Mouse (Mus musculus) layer of hippocampus, postnatal 14 days (tissue): ENCODE data around the gene Scrt2. TPM values are rescaled to one million over a fixed set of nuclear protein-coding genes. Genes with fewer than 3 reads are reported as not detected.
A peak's percentile ranks its signal among the peaks of the same experiment; 100 is the strongest.
"Not testable (repeated sequence)": the region's sequence is repeated elsewhere in the genome, so short reads cannot be mapped to it uniquely, and the experiment has no call there.

ENCODE experiments used
- DNase-seq, 2 experiments: peaks; one replicate each; pipeline ENCODE4 v3.0.0; 2021 to 2022; ENCODE audit warnings: low spot score in 2 of 2, mixed read lengths in 1 of 2
- long read RNA-seq, 2 experiments: library from polyadenylated mRNA; stranded (forward); transcript quantifications; one replicate each; pipeline ENCODE4 v2.0.0; 2021
- total RNA-seq, 2 experiments: library from RNA; stranded (reverse); gene quantifications; 2 replicates each; pipeline ENCODE4 v1.2.3; 2021

Scrt2 gene
- 10 to 100 TPM; 25.6 to 27.7 TPM for total RNA-seq
- long read RNA-seq, experiment 1, partial matches to known transcripts = 0 of 17 reads
- long read RNA-seq, experiment 1, other reads (novel, unspliced or antisense) = 15 of 17 reads
- long read RNA-seq, experiment 2, partial matches to known transcripts = 0 of 21 reads
- long read RNA-seq, experiment 2, other reads (novel, unspliced or antisense) = 17 of 21 reads

GRCm38 (mm10) chr2:152080685-152081541 lies at the start of gene Scrt2:
Gene Scrt2 (plus strand): TSS chr2:152081529.
- DNase-seq = no peak

- no peak for DNase-seq
Observed at GRCm38 (mm10) chr2:152040101-152040500, 41.2 kb upstream of the Scrt2 start.

DNA sequence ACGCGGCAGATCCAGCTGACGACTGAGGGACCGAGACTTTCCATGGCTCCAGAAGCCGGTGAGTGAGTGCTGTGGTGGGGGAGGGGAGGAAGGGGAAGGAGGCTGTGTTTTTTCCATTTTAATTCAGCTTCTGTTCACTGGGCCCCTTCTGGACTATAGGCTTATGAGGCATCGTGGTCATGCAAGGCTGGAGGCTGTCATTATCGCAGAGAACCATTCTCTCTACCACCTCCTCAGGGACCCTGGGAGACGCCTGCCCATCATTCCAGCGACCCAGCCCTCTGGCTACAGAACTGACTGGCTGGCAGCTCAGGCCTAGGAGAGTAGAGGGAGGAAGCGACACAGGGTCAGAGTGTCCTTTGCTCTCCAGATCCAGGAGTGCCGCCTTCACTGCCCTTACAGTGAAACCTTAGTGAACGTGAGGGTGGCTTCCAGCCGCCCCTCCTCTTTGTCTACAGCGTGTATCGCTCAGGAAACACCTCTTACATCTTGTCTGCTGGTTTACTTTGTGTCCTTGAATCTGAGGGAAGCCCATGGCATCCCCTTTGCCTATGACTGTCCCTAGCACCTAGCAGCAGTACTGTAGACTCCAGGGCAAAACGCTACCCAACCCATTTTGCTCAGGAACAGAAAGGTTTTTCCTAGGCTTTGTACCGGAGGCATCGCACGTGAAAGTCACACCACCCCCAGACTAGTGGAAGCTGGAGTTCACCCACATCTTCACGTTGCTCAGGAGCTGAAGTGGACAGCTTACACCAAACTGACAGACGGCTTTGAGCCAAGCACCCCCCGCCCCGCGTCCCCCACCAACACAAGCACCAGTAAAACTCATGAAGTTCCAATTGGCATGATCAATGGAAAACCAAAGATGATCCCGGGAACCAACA lies 34.0 kb upstream of the Scrt2 start:
- no peak for DNase-seq

DNA sequence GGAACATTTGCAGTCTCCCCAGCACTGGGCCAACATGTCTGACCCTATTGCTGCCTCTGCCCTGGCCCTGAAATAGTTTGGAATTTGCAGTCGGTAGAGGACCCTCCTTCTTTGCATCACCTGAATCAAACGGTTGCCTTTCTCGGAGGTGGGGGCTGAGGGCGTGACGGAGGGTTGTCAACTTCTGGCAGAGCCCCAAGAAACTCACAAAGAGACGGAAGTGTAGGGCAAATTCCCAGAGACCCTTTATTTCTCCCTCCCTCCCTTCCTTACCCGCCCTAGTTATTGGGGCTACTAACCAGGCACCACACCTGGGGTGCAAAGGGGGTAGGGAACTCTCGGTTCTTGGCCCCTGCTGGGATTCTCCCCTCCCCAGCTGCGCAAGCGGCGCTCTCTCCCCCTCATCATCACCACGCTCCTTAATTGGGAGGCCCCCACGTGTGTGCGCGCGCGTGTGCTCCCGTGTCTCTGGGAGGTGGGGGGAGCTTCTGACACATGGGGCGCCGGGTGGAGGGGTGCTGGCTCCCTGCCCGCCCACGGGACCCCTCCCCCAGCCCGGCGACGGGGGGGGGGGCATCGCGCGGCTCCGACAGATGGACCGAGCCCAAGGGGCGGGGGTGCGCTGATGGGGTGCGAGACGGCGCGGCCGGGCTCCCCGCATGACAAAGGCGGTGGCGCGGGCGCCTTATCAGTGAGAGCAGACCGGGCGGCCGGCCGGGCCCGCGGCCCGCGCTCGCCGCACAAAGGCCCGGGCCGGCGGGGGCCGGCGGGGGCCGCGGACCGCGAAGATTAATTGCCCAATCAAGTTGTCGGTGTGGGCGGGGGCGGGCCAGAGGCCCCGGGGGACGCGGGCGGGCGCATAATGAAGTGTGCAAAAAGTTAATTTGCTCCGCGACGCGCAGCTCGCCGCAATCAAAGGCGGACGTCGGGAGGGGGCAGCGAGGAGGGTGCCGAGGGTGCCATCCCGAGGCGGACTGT lies 33.0 kb upstream of the Scrt2 start:
- peak in 1 of 2 experiments; percentile 24 for DNase-seq

DNA sequence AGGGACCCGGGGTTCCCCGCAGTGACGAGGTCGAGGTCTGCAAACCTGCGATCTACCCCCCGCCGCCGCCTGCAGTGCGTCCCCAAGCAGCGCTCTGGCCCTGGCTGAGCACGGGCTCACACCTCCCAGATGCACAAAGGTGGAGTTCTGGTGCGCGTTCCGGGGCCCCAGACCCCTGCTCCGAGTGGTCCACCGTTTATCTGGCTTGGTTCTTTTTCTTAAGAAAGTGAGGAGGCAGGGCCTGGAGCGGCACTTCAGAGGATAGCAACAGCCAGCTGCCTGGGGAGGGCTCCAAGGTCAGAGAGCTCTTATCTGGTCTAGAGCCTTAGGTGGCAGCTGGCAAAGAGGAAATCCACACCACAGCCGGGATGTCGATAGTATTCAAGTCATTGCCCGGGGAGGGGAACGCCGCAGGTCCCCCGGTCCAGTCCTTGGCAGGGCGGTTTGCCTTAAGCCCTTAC lies 32.3 kb upstream of the Scrt2 start:
- no peak for DNase-seq

DNA sequence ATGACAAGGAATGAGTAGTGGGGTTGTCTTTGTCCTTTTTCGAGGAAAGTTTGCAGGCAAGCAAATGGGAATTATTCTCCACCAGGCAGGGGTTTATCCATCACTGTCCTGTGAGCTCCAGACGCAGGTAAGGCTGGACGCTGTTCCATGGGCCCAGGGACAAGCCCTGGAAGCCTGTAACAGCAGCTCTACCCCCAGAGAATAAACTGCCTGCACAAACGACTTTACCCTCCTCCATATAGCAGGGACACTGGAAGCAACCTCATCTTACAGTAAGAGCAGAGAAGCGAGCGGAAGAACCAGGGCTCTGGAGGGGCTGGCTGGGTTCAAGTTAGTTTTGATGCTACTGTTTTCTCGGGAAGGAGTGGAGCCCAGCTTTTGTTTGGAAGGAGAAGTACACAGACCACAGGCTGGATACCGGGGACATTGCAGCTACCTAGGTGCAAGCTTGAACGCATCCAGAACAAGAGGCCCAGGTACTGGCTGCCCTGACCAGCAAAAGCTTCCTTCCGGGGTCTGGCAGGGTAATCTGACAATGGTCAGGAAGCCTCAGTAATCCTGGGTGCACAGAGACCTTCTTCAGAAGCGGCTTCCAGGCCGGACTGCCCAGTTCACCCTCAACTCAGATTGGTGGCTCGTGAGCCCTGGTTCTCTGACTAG lies 31.6 kb upstream of the Scrt2 start:
- no peak for DNase-seq

DNA sequence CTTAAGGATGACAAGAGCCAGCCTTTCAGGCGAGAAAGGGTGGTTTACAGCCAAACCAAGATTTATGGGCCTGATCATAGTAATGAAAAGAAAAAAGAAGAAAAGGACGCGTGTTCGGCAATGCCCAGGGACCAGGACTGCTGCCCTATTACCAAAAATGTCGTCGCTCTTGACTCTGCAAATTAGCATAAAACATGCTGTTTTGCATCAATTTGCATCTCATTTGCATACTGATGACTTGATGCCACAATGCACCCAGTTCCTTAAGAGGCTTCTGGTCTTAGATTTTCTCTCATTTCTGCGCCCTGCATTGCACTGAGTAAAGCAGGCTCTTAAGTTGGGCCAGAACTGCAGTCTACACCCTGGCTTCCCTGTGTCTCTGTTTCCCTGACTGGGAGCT lies 31.0 kb upstream of the Scrt2 start:
- DNase-seq = no peak

GRCm38 (mm10) chr2:152051985-152052384 lies 29.3 kb upstream of the Scrt2 start:
- no peak for DNase-seq

- peak; percentile 26 to 46 for DNase-seq
Observed at GRCm38 (mm10) chr2:152055406-152055805, 25.9 kb upstream of the Scrt2 start.

DNA sequence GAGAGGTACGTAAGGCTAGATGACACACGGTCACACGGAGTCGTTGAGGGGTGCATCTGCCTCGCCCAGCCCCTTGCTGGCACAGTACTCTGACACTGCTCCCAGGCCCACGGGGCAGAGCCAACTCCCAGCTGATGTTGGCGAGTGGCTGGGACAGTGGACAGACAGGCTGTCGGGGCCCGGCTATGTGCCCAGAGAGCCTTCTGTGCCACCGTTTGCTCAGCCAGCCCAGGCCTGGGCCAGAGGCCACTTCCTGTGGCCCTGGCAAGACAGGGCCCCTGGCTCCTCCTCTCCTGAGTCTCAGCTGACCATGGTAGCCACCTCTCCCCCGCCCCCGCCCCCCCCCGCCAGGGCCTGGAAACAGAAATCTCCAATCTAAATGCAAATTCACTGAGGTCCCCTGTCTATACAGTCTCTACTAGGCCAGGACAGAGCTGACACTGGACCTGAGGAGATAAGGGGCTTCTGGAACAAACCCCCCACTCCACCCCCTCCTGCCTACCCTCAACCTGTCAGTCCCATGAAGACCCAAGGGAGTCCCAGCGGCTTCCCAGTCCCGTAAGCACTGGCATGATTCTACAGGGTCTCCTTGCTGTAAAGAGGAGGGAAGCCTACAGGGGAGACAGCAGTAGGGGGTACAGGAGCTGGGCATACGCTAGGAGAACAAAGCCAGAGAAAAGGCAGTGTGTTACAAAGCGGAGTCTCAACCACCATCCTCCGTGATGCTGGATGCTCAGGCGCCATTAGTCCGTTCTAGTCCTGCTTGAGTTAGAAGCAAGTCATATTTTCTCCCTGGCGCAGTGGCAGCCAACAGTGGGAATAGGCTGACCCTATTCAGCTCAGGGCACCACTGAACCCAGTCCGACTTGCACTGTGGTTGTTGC lies 24.7 kb upstream of the Scrt2 start:
- DNase-seq = peak; percentile 42 to 66

DNA sequence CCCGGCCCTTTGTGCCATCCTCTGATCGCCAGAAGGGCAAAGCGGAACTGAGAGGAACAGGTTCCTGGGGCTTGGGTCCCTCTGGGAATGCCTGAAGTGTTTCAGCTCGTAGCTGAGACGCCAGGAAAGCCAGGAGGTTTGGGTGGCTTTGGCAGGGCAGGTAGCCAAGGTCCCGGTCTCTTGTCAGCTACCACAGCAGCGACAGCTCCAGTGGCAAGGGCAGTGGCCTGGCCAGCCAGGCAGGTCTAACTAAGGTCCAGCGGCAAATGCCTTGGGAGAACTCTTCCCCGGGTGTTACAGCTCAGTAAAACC lies 24.1 kb upstream of the Scrt2 start:
- DNase-seq = no peak

DNA sequence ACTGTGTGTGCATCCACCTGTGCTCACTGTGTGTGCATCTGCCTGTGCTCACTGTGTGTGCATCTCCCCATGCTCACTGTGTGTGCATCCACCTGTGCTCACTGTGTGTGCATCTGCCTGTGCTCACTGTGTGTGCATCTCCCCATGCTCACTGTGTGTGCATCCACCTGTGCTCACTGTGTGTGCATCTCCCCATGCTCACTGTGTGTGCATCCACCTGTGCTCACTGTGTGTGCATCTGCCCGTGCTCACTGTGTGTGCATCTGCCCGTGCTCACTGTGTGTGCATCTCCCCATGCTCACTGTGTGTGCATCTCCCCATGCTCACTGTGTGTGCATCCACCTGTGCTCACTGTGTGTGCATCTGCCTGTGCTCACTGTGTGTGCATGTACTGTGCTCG lies 18.5 kb upstream of the Scrt2 start:
- not testable (repeated sequence) for DNase-seq

DNA sequence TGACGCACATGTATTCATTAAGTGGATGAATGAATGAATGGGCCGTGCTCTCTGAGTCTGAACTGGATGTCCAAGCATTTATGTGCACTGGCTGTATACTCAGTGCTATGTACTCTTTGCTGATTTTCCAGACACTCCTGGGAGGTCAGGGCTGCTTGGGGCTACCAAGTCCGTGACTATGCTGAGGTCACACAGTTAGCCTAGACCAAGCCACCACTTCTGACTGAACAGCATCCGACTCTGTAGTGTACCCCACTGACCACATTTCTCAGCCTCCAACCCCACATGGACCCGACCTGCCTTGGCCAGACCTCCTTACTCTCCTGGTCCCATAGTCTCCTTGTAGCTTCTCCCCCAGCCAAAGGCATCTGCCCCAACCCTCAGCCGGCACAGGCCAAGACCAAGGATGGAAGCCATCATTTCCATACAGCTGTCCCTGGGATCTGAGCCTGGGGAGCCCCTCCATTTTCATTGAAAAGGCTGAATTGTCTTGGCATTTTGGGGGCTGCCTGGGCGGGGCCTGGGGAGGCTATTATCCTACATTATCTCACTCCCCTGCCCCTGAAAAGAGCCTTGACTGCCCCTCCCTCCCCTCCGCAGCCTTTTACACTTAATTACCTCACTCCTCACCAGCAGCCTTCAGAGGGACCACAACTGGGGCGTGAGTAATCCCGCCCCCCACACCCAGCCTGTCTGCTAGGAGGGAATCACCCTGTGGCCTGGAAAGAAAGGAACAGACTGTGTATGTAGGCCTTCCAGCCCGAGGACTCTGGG lies 12.5 kb upstream of the Scrt2 start:
- no peak for DNase-seq

DNA sequence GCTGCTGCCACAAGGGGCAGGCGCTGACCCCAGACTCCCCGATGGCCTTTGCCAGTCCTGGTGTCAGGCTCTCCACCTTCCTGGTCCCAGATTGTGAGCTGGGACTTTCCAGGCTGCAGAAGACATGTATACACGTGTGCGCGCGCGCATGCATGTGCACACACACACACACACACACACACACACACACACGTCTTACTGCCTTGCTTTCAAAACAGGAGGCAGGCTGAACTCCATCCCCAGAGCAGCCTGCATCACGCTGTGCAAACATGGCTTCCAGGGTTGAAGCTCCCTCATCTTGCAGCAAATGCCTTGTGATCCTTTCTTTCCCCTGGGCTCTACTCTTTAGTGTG lies 11.9 kb upstream of the Scrt2 start:
- DNase-seq = no peak

DNA sequence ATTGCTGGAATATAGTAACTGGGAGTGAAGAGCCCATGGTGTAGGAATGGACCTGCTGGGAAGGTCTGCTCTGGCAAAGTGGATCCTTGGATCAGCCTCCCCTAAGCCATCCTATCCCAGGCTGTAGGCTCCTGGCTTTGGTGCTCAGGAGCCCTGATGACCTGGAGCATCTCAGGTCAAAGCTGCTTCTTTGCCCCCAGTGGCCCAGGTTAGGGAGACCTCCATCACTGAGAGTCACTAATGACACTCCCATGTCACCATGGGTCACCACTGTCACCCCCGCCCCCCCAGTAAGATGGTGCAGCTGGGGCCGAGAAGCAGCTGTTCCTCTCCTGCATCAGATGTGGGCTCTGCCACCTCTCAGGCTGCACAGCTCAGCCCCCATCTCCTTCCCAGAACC lies 11.4 kb upstream of the Scrt2 start:
- DNase-seq = no peak

- no peak for DNase-seq
Observed at GRCm38 (mm10) chr2:152074521-152074920, 6.8 kb upstream of the Scrt2 start.

GRCm38 (mm10) chr2:152075294-152075889 lies 5.9 kb upstream of the Scrt2 start:
- no peak for DNase-seq

DNA sequence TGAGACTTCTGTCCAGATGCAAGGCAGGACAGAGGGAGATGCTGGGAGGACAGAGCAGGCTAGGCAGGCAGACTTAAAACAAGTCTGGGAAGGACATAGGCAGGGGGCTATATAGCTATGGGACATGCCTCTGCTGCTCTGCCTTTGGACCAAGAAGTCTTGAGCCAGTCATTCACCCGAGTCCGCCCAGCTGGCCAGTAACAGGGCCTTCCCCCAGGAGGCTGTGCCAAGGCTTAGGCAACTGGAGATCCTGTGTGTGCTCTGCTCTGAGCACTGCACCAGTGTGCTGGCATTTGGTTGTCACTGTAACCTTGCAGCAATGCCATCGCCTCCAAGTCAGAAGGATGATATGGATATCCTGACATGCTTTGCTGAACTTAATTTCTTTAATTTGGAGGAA lies 4.0 kb upstream of the Scrt2 start:
- DNase-seq = no peak
